Mouse (Mus musculus): Measurements from ENCODE around the gene Ctf2.

DNA sequence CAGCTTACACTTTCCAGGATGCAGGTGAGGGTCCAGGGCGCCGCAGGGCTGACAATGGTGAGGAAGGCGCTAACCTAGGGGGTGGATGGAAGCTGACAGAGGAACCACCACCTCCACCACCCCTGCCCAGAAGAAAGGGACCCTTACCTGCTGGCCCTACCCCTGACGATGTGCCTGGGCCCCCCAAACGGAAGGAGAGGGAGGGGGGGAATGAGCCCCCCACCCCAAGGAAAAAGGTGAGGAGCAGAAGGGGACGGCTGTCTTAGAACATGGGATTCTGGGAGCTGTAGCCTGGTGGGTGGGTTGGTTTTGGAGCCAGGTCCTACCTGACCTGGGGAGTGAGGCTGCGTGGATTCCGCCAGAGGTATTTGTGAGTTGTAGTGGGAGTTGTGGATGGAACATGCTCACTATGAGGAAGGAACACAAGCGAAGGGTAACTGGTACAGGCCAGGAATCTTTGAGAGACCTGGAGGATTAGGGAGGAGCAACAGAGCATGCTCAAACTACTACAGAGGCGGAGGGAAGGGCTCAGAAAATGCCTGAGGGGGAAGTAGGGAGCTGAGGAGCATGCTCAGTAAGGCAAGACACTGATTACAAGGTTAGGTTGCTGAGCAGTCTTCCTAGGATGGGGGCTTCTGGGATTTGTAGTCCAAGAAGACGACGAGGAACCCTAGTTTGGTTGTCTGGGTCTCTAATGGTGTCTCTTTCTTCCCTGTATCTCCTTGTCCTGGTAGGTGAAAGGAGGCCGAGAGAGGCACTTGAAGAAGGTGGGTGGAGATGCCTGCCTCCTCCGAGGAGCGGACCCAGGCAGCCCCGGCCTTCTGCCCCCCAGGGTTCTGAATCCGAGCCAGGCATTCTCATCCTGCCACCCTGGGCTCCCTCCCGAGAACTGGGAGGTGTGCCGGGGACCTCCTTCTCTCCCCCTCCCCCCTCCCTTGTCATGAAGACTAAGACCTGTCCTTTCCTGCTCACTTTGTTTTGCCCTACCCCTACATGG lies 18.5 kb upstream of the Ctf2 start:
- TF ChIP-seq POLR2A (IDR thresholded peaks at IDR 0.05; ENCODE audit: low read depth, low read length), result no peak
- no peak for TF ChIP-seq CTCF (conservative IDR thresholded peaks at IDR 0.05; ENCODE audit: insufficient read depth, insufficient read length, low read depth, low read length)

Data from kidney, adult 2 months (tissue).